Mouse (Mus musculus): Measurements from ENCODE around the gene H2afy.

GRCm38 (mm10) chr13:56129578-56129977 is 6.6 kb downstream of the H2afy start:
- TF ChIP-seq POLR2A (IDR thresholded peaks at IDR 0.05; ENCODE audit: control insufficient read depth, low read depth, low read length) (no peak), CTCF (IDR thresholded peaks at IDR 0.05; ENCODE audit: control insufficient read depth, insufficient read depth, insufficient replicate concordance, low read depth, low read length) (no peak)
